Mouse (Mus musculus) intestine, postnatal 0 days (tissue): ENCODE results near the gene Mael. TPM values are rescaled to one million over a fixed set of nuclear protein-coding genes. Genes with fewer than 3 reads are reported as not detected.

Experiments used
- ATAC-seq: fragments of 200-750 bp; cut with Nextera tagmentation; 2 replicates; pipeline ENCODE4 v1.8.0; 2017; ENCODE audit warnings: mild to moderate bottlenecking, moderate TSS enrichment, moderate library complexity
- H3K27ac ChIP-seq: fragments of 300-500 bp; sonication (generic); 2 replicates; pipeline ENCODE4 v1.5.1; 2014; ENCODE audit warnings: mild to moderate bottlenecking, low read depth, low read length, moderate library complexity
- H3K27me3 ChIP-seq: fragments of 300-500 bp; sonication (generic); replicated peaks from 2 replicates; pipeline ENCODE4 v1.6.1; 2014; ENCODE audit warnings: low read length, mixed read lengths; ENCODE audit not compliant: control insufficient read depth, insufficient read depth
- H3K36me3 ChIP-seq: fragments of 300-500 bp; sonication (generic); 2 replicates; pipeline ENCODE4 v1.6.1; 2014; ENCODE audit warnings: mild to moderate bottlenecking, moderate library complexity; ENCODE audit not compliant: control insufficient read depth, insufficient read depth
- H3K4me1 ChIP-seq: fragments of 300-500 bp; sonication (generic); replicated peaks from 2 replicates; pipeline ENCODE4 v1.6.1; 2014; ENCODE audit warnings: antibody characterized with exemption, low read length, mixed read lengths; ENCODE audit not compliant: control insufficient read depth, insufficient read depth
- H3K4me2 ChIP-seq: fragments of 300-500 bp; sonication (generic); replicated peaks from 2 replicates; pipeline ENCODE4 v1.6.1; 2014; ENCODE audit warnings: low read depth, mild to moderate bottlenecking, moderate library complexity
- H3K4me3 ChIP-seq: fragments of 300-500 bp; sonication (generic); 2 replicates; pipeline ENCODE4 v1.5.1; 2014; ENCODE audit warnings: low read depth, low read length
- H3K9ac ChIP-seq: fragments of 300-500 bp; sonication (generic); 2 replicates; pipeline ENCODE4 v1.6.1; 2014; ENCODE audit warnings: mild to moderate bottlenecking, low read depth, low read length
- H3K9me3 ChIP-seq: fragments of 300-500 bp; sonication (generic); 2 replicates; pipeline ENCODE4 v1.6.1; 2016; ENCODE audit warnings: mixed run types; ENCODE audit not compliant: control insufficient read depth
- CTCF ChIP-seq: sonication (generic); IDR thresholded peaks from 2 replicates; pipeline ENCODE4 v1.5.1; 2016; ENCODE audit warnings: low read depth, mild to moderate bottlenecking, control low read depth, antibody characterized with exemption, moderate library complexity
- WGBS: fragments of 180-500 bp; shearing (Covaris S2); extraction: QIAGEN DNeasy Blood & Tissue Kit; methylation state at CpG from one replicate; pipeline ENCODE4 v1.1.7; 2014; 5-methylcytosine and 5-hydroxymethylcytosine counted together
- polyA plus RNA-seq: library from polyadenylated mRNA; unstranded; fragments of >200 nt; fragmentation: Nextera tagmentation; extraction: Ambion mirVana; gene quantifications from 2 replicates; pipeline ENCODE4 v1.2.1, GENCODE M21; 2015

Mael gene
- not detected in 2 replicates for polyA plus RNA-seq

DNA sequence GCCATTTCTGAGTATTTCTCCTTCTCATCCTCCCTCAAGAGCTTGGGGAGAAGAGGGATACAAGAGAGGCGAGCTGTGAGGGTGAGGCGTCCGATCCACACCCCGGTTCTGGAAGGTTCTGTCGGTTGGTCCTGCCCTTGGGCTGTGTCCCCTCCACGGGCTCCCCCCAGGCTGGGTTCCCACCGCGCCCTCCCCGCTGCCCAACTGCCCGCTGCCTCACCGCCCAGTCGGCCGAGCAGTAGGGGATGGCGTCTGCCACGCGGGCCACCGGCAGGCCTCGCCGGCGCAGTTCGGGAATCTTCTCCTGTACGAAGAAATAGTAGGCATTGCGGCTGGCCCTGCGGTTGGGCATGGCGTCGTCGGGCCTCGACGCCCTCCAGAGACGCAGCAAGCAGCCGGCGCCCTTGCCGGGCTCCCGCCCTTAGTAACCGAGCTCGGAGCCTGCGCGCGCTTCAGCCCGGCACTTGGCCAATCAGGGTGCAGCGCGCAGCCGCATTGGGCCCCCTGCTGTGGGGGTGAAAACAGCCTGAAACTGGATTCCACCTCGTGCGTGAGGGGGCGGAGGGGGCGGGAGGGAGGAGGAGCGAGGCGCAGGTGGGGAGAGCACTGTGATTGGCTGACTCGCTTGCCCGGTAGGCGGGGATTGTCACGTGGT lies at the start of gene Mael:
Mael (minus strand) TSS at position 433 of the 655 bp plus-strand sequence.
- WGBS = 81% methylated on average over 50 of the region's 53 CpGs
- H3K36me3 ChIP-seq = no peaks in the 10 kb centered on the region
- ATAC-seq = no peak
- no peak within 1 kb of the TSS for H3K4me3 ChIP-seq
- no peak within 1 kb of the TSS for H3K9ac ChIP-seq
- no peak within 1 kb of the TSS for H3K4me2 ChIP-seq
- no peak within 1 kb of the TSS for H3K27ac ChIP-seq
- no peaks in the 10 kb centered on the region for H3K27me3 ChIP-seq
- no peak for TF ChIP-seq CTCF
- H3K9me3 ChIP-seq = no peaks in the 10 kb centered on the region
- no peaks in the 10 kb centered on the region for H3K4me1 ChIP-seq

DNA sequence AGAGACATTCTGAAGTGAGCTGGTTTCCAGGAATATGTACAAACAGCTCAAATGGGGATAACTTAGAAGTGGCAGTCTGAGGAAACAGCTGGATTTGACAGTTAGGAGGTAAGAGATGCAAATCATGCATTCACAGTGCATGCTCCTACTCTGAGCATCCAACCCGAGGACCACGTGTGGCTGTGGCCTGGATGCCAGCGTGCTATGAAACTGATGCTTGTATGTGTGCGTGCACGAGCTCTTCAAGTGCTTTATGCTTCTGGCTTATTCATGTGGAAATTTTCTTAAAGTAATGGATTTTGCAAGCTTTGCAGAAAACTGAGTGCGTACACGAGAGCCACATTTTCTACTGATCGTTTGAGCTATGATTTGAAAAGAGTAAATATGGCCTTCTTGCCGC lies 47.7 kb upstream of the Mael start:
- WGBS = 79% methylated on average over 9 of the region's 9 CpGs
- TF ChIP-seq CTCF = no peak
- Histone ChIP-seq H3K9me3 (no peaks in the 10 kb centered on the region), H3K9ac (no peak overlapping the region), H3K4me3 (no peak overlapping the region), H3K4me2 (no peak overlapping the region), H3K27me3 (no peaks in the 10 kb centered on the region), H3K27ac (no peak overlapping the region), H3K4me1 (no peaks in the 10 kb centered on the region), H3K36me3 (no peaks in the 10 kb centered on the region)
- ATAC-seq = no peak

DNA sequence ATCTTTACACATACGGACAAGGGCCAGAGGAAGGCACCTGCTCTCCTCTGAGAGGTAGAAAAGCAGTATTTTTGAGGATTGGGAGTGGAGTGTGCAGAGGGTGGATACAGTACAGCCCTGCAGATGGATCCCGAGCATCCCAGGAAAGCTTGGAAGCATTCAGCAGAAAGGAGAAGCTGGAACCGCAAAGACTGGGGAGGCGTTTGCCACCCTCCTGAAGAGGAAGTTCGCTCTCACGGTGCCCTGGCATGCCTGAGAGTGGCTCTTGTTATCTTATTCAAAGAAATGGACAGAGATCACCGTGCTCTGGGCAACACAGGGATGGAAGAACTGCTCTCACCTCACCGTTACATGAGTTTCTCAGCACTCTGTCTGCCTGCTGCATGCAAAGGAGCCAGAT lies 45.8 kb upstream of the Mael start:
- no peak overlapping the region for H3K27ac ChIP-seq
- no peak overlapping the region for H3K4me2 ChIP-seq
- H3K4me3 ChIP-seq = no peak overlapping the region
- H3K9ac ChIP-seq = no peak overlapping the region
- no peaks in the 10 kb centered on the region for H3K27me3 ChIP-seq
- no peak for ATAC-seq
- WGBS = 76% methylated on average over 8 of the region's 8 CpGs
- H3K9me3 ChIP-seq = no peaks in the 10 kb centered on the region
- no peaks in the 10 kb centered on the region for H3K4me1 ChIP-seq
- H3K36me3 ChIP-seq = no peaks in the 10 kb centered on the region
- TF ChIP-seq CTCF = no peak

DNA sequence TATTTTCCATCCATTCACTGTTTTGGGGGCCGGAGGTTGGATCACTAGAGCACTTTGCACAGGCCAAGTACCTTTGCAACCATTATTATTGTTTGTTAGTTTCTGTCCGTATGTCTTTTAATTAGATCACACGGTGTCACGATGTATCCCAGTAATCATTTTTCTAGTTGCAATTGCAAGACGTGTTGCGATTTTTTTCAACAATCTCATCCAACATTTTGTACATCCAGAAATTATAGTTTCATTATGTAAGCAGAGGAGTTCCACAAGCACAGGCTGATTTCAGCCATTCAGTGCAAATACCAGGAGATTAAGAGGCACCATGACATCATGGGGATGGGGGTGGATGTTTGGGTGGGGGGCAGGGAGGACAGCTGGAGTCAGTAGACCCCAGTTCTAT lies 44.9 kb upstream of the Mael start:
- H3K9ac ChIP-seq = no peak overlapping the region
- no peak overlapping the region for H3K4me2 ChIP-seq
- H3K4me1 ChIP-seq = no peaks in the 10 kb centered on the region
- no peaks in the 10 kb centered on the region for H3K36me3 ChIP-seq
- TF ChIP-seq CTCF = no peak
- ATAC-seq = no peak
- H3K27me3 ChIP-seq = no peaks in the 10 kb centered on the region
- no peaks in the 10 kb centered on the region for H3K9me3 ChIP-seq
- H3K4me3 ChIP-seq = no peak overlapping the region
- WGBS = 92% methylated on average over 6 of the region's 6 CpGs
- no peak overlapping the region for H3K27ac ChIP-seq

DNA sequence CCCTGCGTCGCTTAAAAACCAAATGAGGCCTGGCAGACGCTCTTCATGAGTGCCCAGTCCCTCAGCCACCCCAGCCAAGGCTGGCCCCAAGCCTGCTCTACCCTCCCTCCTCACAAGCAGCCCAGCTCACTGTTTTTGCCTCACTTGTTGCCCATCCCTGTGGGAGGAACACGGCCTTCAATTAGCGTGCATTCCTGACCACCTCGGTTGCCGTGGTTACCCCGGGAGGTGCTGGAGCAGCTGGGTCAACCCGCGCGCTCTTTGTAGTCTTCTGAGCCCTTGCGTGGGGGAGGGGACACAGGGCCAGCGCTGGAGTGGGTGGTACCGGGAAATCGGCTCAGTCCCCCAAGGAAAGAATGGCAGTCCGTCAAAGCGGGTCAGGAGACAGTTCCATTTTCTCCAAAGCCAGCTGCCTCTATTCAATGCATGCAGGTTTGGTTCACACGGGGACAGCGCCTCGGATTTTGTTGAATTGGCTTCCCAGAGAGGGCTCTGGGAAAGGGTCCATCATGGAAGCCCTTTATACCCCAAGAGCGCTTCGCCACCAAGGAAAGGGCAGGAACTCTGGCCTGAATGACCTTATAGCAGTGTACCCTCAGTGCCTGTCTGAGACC lies 44.2 kb upstream of the Mael start:
- no peaks in the 10 kb centered on the region for H3K27me3 ChIP-seq
- ATAC-seq = no peak
- H3K4me2 ChIP-seq = peak overlapping the region; percentile 43
- TF ChIP-seq CTCF = no peak
- no peaks in the 10 kb centered on the region for H3K4me1 ChIP-seq
- H3K27ac ChIP-seq = no peak overlapping the region
- no peaks in the 10 kb centered on the region for H3K36me3 ChIP-seq
- 13% methylated on average over 22 of the region's 22 CpGs for WGBS
- no peaks in the 10 kb centered on the region for H3K9me3 ChIP-seq
- H3K4me3 ChIP-seq = no peak overlapping the region
- no peak overlapping the region for H3K9ac ChIP-seq

DNA sequence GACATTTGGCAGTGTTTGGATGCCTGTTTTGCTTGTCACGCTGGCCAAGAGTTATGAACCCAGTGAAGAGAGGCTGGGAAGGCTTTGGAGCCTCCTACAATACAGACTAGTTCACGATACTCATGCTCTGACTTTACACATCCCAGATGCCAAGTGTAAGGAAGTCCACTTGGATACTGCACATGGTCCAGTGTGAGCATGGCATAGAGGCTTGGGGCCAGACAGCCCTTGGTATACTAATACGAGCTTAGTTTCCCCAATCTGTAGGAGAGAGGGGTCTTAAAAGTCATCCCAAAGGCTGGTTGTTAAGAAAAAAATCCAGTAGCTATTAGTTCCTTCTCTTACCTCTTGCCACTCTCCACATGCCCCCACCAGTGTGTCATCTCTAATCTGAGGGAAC lies 43.3 kb upstream of the Mael start:
- no peak for TF ChIP-seq CTCF
- Histone ChIP-seq H3K4me1 (no peaks in the 10 kb centered on the region), H3K4me3 (no peak overlapping the region), H3K36me3 (no peaks in the 10 kb centered on the region), H3K27ac (no peak overlapping the region), H3K9ac (no peak overlapping the region), H3K27me3 (no peaks in the 10 kb centered on the region), H3K9me3 (no peaks in the 10 kb centered on the region), H3K4me2 (no peak overlapping the region)
- whole genome bisulfite sequencing = 80% methylated on average over 3 of the region's 3 CpGs
- ATAC-seq = no peak
